Mouse (Mus musculus) bone marrow, adult 2 months (tissue): Measurements from ENCODE around the gene Tex21. TPM values are rescaled to one million over a fixed set of nuclear protein-coding genes. Genes with fewer than 3 reads are reported as not detected.
"Not testable (repeated sequence)": the region's sequence is repeated elsewhere in the genome, so short reads cannot be mapped to it uniquely, and the experiment has no call there.

Source experiments
- H3K27ac ChIP-seq: fragments of 200-500 bp; 2 replicates; pipeline ENCODE4 v1.5.1; 2012; ENCODE audit warnings: low read depth, mild to moderate bottlenecking, control low read depth, inconsistent platforms, low read length; ENCODE audit not compliant: control insufficient read depth, poor library complexity, insufficient read depth
- H3K4me1 ChIP-seq: fragments of 200-500 bp; 2 replicates; pipeline ENCODE4 v1.6.1; 2011; ENCODE audit warnings: low read length; ENCODE audit not compliant: control insufficient read depth, insufficient read depth
- H3K4me3 ChIP-seq: fragments of 200-500 bp; replicated peaks from 2 replicates; pipeline ENCODE3; 2011; ENCODE audit warnings: mild to moderate bottlenecking, low read depth, low read length, control low read depth; ENCODE audit not compliant: control insufficient read depth
- CTCF ChIP-seq: fragments of 200-500 bp; IDR thresholded peaks from 2 replicates; pipeline ENCODE4 v1.5.1; 2011; ENCODE audit warnings: low read length, control low read depth; ENCODE audit not compliant: control insufficient read depth, insufficient read depth
- POLR2A ChIP-seq: fragments of 200-500 bp; IDR thresholded peaks from 2 replicates; pipeline ENCODE4 v1.6.1; 2011; ENCODE audit warnings: low read depth, mild to moderate bottlenecking, control low read depth, low read length, borderline replicate concordance; ENCODE audit not compliant: control insufficient read depth
- WGBS: fragments of 180-500 bp; shearing (Covaris S2); methylation state at CpG from one replicate; pipeline ENCODE4 v1.1.7; 2018; 5-methylcytosine and 5-hydroxymethylcytosine counted together
- polyA plus RNA-seq: library from polyadenylated mRNA; stranded (reverse); fragments of >200 nt; gene quantifications from 2 replicates; pipeline ENCODE4 v1.2.4, GENCODE M21; 2011; ENCODE audit warnings: low replicate concordance; ENCODE audit not compliant: missing spikeins, insufficient read depth, insufficient read length

Tex21 gene
- polyA plus RNA-seq, 1 experiment: not detected

DNA sequence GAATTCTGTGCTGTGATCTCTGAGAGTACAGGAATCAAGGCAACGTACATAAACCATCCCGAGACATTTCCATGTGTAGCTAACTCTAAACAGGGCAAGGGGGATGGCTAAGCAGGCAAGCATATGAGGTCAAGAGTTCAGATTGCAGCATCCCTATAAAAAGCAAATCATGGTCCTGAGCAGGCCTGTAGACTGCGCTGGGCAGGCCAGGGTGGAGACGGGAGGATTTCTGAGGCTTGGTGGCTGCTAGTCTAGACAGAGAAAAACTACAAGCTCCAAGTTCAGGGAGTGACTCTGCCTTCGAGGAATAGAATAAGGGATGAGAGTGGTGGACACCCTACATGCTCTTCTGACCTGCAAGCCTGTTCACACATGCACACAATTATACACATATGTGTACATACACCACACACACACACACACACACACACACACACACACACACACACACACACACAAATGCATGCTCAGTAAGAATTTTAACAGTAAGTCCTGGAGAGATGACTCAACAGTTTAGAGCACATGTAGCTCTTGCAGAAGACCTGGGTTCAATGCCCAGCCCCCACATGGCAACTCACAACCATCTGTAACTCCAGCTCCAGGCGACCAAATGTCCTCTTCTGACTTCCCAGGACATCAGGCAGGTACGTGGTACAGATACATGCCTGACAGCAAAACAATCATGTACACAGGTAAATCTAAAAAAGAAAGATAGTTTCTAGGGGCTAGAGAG is 6.5 kb downstream of the Tex21 start:
- H3K27ac ChIP-seq: no peak overlapping the region
- no peak overlapping the region for H3K4me3 ChIP-seq
- 72% methylated on average over 7 of the region's 7 CpGs for WGBS
- no peaks in the 10 kb centered on the region; the same call in 1 of the 2 replicates for H3K4me1 ChIP-seq
- TF ChIP-seq POLR2A: no peak
- TF ChIP-seq CTCF: no peak

DNA sequence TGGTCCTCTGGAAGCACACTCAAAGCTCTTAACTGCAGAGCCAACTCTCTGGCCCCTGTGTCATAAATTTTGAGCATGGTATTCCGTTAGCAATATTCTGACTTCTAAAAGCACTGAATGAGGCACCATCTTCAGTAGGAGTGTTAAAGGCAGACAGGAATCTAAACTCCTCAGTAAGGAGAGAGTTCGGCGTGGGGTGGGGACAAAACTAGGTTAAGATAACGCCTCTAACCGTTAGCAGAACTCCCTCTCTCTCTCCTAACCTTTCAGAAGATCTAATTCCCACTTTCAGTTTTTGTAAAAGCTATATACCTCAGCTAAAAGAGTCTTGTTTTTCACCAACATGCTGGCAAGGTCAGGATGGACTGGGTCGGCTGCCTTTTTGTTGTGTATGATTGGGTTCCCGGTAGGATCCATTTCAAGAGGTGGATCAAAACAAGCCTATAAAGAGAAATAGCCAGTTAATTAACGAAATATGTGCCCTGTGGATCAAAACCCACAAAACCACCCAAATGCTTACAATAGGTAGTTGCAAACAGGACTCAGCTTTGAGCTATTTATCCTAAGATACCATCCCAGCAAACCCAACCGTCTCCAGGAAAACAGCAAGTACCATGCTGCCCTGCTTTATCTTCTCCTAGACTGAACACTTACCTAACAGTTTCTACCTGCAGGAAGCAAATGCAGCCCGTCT is 7.3 kb downstream of the Tex21 start:
- 62% methylated on average over 10 of the region's 10 CpGs for WGBS
- no peaks in the 10 kb centered on the region; the same call in 1 of the 2 replicates for H3K4me1 ChIP-seq
- H3K4me3 ChIP-seq: no peak overlapping the region
- TF ChIP-seq POLR2A: no peak
- TF ChIP-seq CTCF: no peak
- H3K27ac ChIP-seq: no peak overlapping the region

DNA sequence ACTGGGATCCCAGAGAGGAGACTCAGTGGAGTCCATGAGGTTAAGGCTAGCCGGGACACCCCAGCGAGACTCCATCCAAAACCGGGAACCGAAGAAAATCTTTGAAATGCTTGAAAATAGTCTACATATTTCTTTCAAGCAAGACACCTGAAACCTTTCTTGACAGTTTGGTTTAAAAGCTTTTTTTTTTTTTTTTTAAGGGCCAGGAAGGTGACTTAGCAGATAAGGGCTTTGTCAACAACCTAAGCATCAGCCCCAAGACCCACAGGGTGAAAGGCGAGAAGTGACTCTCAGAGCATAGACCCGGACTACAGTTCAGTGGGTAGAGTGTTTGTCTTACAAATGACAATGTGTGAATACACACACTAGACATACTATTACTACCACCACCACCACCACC is 11.3 kb downstream of the Tex21 start:
- Histone ChIP-seq H3K4me1 (no peaks in the 10 kb centered on the region; the same call in 1 of the 2 replicates), H3K4me3 (no peak overlapping the region), H3K27ac (no peak overlapping the region)
- TF ChIP-seq POLR2A: no peak
- no peak for TF ChIP-seq CTCF
- WGBS: 83% methylated on average over 6 of the region's 6 CpGs

DNA sequence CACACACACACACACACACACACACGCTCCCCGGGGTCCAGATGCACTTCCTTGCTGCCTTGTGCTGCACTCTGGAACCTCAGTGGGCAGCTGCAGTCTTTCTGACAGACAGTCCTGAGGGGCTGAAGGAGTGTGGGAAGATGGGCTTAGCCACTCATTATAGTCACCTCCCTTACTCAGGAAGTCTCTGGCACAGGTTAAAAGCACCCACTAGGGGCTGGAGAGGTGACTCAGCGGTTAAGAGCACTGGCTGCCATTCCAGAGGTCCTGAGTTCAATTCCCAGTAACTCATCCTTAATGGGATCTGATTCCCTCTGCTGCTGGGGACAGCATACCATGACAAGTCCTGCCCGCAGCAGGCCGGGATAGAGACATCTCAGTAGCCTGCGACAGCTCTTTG is 15.9 kb downstream of the Tex21 start:
- TF ChIP-seq CTCF: no peak
- no peak for TF ChIP-seq POLR2A
- H3K4me1 ChIP-seq: no peaks in the 10 kb centered on the region
- 79% methylated on average over 6 of the region's 6 CpGs for WGBS

DNA sequence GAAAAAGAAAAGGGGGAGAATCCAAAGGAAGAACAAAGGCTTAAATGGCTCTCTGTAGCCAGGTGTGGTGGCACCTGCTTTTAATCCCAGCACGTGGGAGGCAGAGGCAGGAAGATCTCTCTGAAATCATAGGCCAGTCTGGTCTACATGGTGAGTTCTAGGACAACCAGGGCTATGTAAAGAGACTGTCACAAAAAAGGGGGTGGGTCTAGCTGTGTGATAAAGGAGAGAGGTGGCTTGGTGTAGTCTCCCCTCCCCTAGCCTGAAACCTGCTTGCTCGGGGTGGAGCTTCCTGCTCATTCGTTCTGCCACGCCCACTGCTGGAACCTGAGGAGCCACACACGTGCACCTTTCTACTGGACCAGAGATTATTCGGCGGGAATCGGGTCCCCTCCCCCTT is 24.4 kb downstream of the Tex21 start:
- H3K27ac ChIP-seq: not testable (repeated sequence)
- WGBS: 58% methylated on average over 4 of the region's 8 CpGs

More for the DNA sequence above, 15.9 kb downstream of the Tex21 start:
- Histone ChIP-seq H3K4me3 (no peak overlapping the region), H3K27ac (no peak overlapping the region)

DNA sequence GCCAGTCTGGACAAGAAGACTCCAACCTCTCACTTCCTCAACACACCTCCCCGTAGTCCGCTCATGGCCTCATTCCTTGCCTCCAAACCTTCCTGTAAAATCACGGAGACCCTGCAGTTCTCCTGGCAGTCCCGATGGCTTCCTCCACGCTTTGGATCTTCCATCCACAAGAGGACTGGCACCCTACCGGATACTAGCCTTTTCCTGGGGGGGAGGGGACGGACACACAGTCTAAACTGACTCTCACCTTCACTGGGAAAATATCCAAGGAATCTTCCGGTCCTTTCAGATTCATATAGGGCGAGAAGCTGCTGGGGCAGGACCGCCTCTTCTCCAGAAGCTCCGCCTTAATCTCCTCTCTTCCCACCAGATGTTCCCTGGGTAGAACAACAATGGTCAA is 29.8 kb downstream of the Tex21 start:
- 71% methylated on average over 11 of the region's 11 CpGs for WGBS
- H3K27ac ChIP-seq: no peak overlapping the region
- no peak for TF ChIP-seq POLR2A
- TF ChIP-seq CTCF: no peak
- no peaks in the 10 kb centered on the region for H3K4me1 ChIP-seq
- no peak overlapping the region for H3K4me3 ChIP-seq

More for the DNA sequence above, 24.4 kb downstream of the Tex21 start:
- H3K4me1 ChIP-seq, H3K4me3 ChIP-seq: not testable (repeated sequence)

DNA sequence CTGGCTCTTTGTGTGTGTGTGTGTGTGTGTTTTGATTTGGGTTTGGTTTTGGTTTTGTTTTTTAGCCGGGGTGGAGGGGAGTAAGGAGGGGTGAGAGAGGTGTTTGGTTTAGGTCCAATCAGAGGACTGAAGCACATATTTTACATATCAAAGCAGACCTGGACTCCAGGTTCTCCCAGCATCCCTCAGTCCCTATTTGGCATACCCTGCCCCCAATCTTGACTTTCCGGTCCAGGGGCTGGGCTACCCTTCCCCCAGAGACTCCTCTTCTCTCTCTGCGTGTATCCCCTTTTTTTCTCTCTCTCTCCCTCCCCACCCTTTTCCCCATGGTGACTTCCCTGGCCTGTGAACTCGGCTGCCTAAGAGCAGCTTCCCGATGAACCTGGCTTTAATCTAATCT is 31.4 kb downstream of the Tex21 start:
- no peak overlapping the region for H3K27ac ChIP-seq
- no peaks in the 10 kb centered on the region for H3K4me1 ChIP-seq
- TF ChIP-seq CTCF (no peak), POLR2A (no peak)
- WGBS: 63% methylated on average over 5 of the region's 5 CpGs
- no peak overlapping the region for H3K4me3 ChIP-seq

DNA sequence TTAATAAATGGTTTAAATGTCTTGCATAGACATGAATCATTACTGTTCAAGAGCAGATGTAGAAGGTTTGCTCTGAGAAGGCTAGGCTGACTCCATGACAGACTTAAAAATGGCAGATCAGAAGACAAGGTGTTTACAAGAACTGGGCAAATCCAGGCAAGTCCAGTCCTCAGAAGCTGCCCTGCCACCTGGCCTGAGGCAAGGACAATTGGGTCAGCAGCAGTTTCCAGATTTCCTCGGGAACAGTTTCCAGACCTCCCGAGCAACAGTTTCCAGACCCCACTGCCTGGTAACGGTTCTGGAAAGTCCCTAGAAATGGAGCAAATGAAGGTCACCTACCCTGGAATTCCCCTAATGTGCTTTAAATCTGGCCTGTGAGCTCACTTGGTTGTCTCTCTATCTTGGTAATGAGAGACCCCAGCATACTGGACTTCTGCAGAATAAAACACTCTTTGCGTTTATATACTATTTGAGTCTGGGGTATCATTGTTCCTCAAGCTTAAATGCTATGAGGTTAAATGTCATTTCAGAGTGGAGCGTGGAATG is 37.0 kb downstream of the Tex21 start:
- WGBS: 82% methylated on average over 5 of the region's 5 CpGs
- no peak overlapping the region for H3K27ac ChIP-seq
- no peak overlapping the region for H3K4me3 ChIP-seq
- no peaks in the 10 kb centered on the region for H3K4me1 ChIP-seq
- TF ChIP-seq CTCF (no peak), POLR2A (no peak)
